27 mouse cellular contexts compared by ENCODE assay signal in the genomic region with DNA sequence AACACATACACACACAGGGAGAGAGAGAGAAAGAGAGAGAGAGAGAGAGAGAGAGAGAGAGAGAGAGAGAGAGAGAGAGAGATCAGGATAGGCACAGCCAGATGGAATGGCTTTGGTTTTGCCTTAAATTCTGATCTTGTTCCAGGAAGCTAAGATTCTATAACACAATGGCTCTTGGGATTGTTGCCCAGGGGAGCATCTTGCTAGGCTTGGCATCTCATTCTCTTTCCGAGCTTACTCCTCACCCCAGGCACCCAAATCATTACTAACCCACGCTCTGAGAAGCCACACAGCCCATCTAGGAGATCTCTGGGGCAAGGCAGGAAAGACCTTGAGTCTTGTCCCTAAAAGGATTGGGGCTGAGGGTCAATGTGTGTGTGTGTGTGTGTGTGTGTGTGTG. TPM values are rescaled to one million over a fixed set of nuclear protein-coding genes. Genes with fewer than 3 reads are reported as not detected.
"Had no signal": no experiment of that assay in that cellular context is flagged by ENCODE, and none has a peak within 500 bp of the region (broad histone marks: within the 10 kb centered on the region; RNA-seq: fewer than 3 reads in every experiment).

No protein-coding gene starts in this region.

- H3K4me3 ChIP-seq: embryonic facial prominence, embryonic 10.5 days; embryonic facial prominence, embryonic 12.5 days; embryonic facial prominence, embryonic 13.5 days; embryonic facial prominence, embryonic 15.5 days; erythroblast, embryonic 14.5 days; forebrain, embryonic 10.5 days; forebrain, embryonic 12.5 days; forebrain, embryonic 13.5 days; forebrain, embryonic 15.5 days; gastrocnemius, adult 2 months; heart, adult 2 months; heart, embryonic 10.5 days had no signal

- H3K27ac ChIP-seq: embryonic facial prominence, embryonic 10.5 days; embryonic facial prominence, embryonic 12.5 days; embryonic facial prominence, embryonic 13.5 days; embryonic facial prominence, embryonic 15.5 days; forebrain, embryonic 10.5 days; forebrain, embryonic 12.5 days; forebrain, embryonic 13.5 days; forebrain, embryonic 15.5 days; heart, adult 2 months; heart, embryonic 10.5 days had no signal

- DNase-seq: cerebellum, adult 9-11 months; cerebellum, postnatal 10 days; cerebellum, postnatal 14 days; cerebellum, postnatal 25 days; cerebellum, postnatal 36 days; embryo, embryonic 11 days; forebrain, postnatal 0 days; gastrocnemius, adult 2 months; gastrocnemius, postnatal 10 days; gastrocnemius, postnatal 14 days; gastrocnemius, postnatal 25 days; gastrocnemius, postnatal 36 days; heart, adult 11 months; heart, adult 18-20 months; heart, adult 2 months had no signal

- ATAC-seq: forebrain, embryonic 13.5 days; forebrain, embryonic 14.5 days; forebrain, embryonic 15.5 days; forebrain, embryonic 16.5 days; forebrain, postnatal 0 days had no signal

- H3K27me3 ChIP-seq: embryonic facial prominence, embryonic 12.5 days; embryonic facial prominence, embryonic 13.5 days; embryonic facial prominence, embryonic 15.5 days; forebrain, embryonic 12.5 days; forebrain, embryonic 13.5 days; forebrain, embryonic 15.5 days had no signal

- H3K4me1 ChIP-seq: embryonic facial prominence, embryonic 12.5 days; embryonic facial prominence, embryonic 13.5 days; embryonic facial prominence, embryonic 15.5 days; forebrain, embryonic 12.5 days; forebrain, embryonic 13.5 days; forebrain, embryonic 15.5 days had no signal

RNA-seq across cellular contexts. Expression of gene Plekhh1, which starts 55.2 kb away (rescaled TPM):
- polyA plus RNA-seq: erythroblast, embryonic 14.5 days had no signal
